Mouse (Mus musculus) layer of hippocampus, postnatal 10 days (tissue): Measurements from ENCODE around the gene Rps27l. TPM values are rescaled to one million over a fixed set of nuclear protein-coding genes. Genes with fewer than 3 reads are reported as not detected.

Experiments used
- DNase-seq, 2 experiments: peaks; one replicate each; pipeline ENCODE4 v3.0.0; 2021; ENCODE audit warnings: low spot score in 2 of 2
- total RNA-seq, 2 experiments: library from RNA; stranded (reverse); gene quantifications; 2 replicates each; pipeline ENCODE4 v1.2.3; 2021

Gene Rps27l
- total RNA-seq, 2 experiments from 2014 or later: 45.4 to 52.1 TPM

GRCm38 (mm10) chr9:66978468-66978867, 32.6 kb downstream of the Rps27l start:
- DNase-seq: no peak

GRCm38 (mm10) chr9:66980458-66980857, 34.6 kb downstream of the Rps27l start:
- DNase-seq: peak; percentile 82

GRCm38 (mm10) chr9:66982085-66982484, 36.2 kb downstream of the Rps27l start:
- DNase-seq: no peak

GRCm38 (mm10) chr9:66985377-66985776, 39.5 kb downstream of the Rps27l start:
- no peak for DNase-seq

- no peak for DNase-seq
Observed at GRCm38 (mm10) chr9:66988198-66988887, 42.5 kb downstream of the Rps27l start.

GRCm38 (mm10) chr9:66988888-66989414, 43.1 kb downstream of the Rps27l start:
- DNase-seq: no peak

- DNase-seq: no peak
Observed at GRCm38 (mm10) chr9:66989581-66989980, 43.7 kb downstream of the Rps27l start.

GRCm38 (mm10) chr9:66990046-66990445, 44.2 kb downstream of the Rps27l start:
- DNase-seq: no peak

- no peak for DNase-seq
Observed at GRCm38 (mm10) chr9:66991021-66991749, 45.3 kb downstream of the Rps27l start.

- no peak for DNase-seq
Observed at GRCm38 (mm10) chr9:66991750-66992410, 46.0 kb downstream of the Rps27l start.

Other genes with a start within 250 kb of the Rps27l start
- gene Car12, start 232.4 kb upstream of the Rps27l start, total RNA-seq: 10 to 100 TPM; 26.1 to 30.4 TPM
- 10 to 100 TPM; 26.7 to 27.4 TPM for gene Aph1b, start 150.6 kb upstream of the Rps27l start, total RNA-seq
- gene Gm10647, start 149.0 kb upstream of the Rps27l start, total RNA-seq: under 1 TPM; 0.38 to 0.73 TPM
- gene Aph1c, start 111.4 kb upstream of the Rps27l start, total RNA-seq: 1 to 10 TPM; 4.4 to 5.4 TPM
- 10 to 100 TPM; 27.1 to 31.3 TPM for gene Rab8b, start 26.4 kb upstream of the Rps27l start, total RNA-seq
- gene Lactb, start 29.4 kb downstream of the Rps27l start, total RNA-seq: 10 to 100 TPM; 15.8 to 16.3 TPM
- 100 to 1,000 TPM; 195 to 211 TPM for gene Tpm1, start 103.3 kb downstream of the Rps27l start, total RNA-seq